Mouse (Mus musculus) spleen, adult 2 months (tissue): ENCODE data around the gene Dock3.

ENCODE experiments used
- CTCF ChIP-seq: fragments of 200-500 bp; IDR thresholded peaks from 2 replicates; pipeline ENCODE4 v1.5.1; 2011; ENCODE audit warnings: mild to moderate bottlenecking, inconsistent platforms; ENCODE audit not compliant: insufficient read depth, insufficient read length, insufficient replicate concordance; ENCODE audit errors: extremely low read depth
- POLR2A ChIP-seq: fragments of 200-500 bp; IDR thresholded peaks from 2 replicates; pipeline ENCODE4 v1.6.1; 2011; ENCODE audit warnings: low read depth, low read length, inconsistent platforms

- no peak for TF ChIP-seq CTCF
- no peak for TF ChIP-seq POLR2A
Measured at GRCm38 (mm10) chr9:107267721-107268402, 36.2 kb upstream of the Dock3 start.
